Mouse (Mus musculus) kidney, adult 2 months (tissue): ENCODE results near the gene Myh7.
"Not testable (repeated sequence)": the region's sequence is repeated elsewhere in the genome, so short reads cannot be mapped to it uniquely, and the experiment has no call there.

ENCODE experiments used
- CTCF ChIP-seq: fragments of 200-500 bp; conservative IDR thresholded peaks from 2 replicates; pipeline ENCODE4 v1.5.1; 2011; ENCODE audit warnings: low read depth, mild to moderate bottlenecking, control low read depth, low read length, moderate library complexity, mixed read lengths; ENCODE audit not compliant: insufficient read depth, insufficient read length
- POLR2A ChIP-seq: fragments of 200-500 bp; IDR thresholded peaks from one replicate; pipeline ENCODE4 v1.6.1; 2011; ENCODE audit warnings: low read depth, low read length, control low read depth

DNA sequence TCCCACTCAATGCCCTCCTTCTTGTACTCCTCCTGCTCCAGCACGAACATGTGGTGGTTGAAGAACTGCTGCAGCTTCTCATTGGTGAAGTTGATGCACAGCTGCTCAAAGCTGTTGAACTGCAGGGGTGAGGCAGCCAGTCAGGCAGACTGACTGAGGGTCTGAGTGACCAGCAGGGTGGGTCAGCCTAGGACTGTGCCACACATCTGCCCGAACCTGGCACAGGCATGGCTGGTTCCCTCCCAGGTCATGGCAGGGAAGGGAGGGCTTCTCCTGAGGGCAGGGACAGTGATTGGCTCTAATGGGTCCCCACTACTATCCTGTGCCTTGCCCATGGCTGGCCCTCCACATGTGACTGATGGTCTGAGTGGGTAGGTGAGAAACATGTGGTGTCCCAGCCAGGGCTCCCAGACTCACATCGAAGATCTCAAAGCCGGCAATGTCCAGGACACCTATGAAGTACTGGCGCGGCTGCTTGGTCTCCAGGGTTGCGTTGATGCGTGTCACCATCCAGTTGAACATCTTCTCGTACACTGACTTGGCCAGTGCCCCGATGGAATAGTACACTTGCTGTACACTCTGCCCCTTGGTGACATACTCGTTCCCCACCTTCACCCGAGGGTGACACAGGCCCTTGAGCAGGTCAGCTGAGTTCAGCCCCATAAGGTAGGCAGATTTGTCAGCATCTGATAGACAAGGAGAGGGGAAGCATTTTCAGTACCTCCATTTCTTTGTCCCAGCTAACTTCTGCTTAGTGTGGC, 34.4 kb downstream of the Myh7 start:
- TF ChIP-seq CTCF, POLR2A: not testable (repeated sequence)
